Mouse (Mus musculus): ENCODE measurements around the gene Elmsan1. TPM values are rescaled to one million over a fixed set of nuclear protein-coding genes. Genes with fewer than 3 reads are reported as not detected.
A peak's percentile ranks its signal among the peaks of the same experiment; 100 is the strongest.

Elmsan1 gene
- polyA plus RNA-seq, 1 experiment from 2014 or later: 7.8 TPM

GRCm38 (mm10) chr12:84226117-84226840 is 7.6 kb upstream of the Elmsan1 start:
- ATAC-seq (ENCODE audit: low FRiP score): no peak
- no peaks in the 10 kb centered on the region; the same call in 1 of the 2 replicates for H3K27me3 ChIP-seq
- H3K4me1 ChIP-seq: peaks cover 8% of the 10 kb centered on the region
- no peaks in the 10 kb centered on the region for H3K36me3 ChIP-seq (replicated peaks)
- no peak overlapping the region for H3K9ac ChIP-seq
- 87% methylated on average over 9 of the region's 9 CpGs for WGBS
- H3K27ac ChIP-seq: no peak overlapping the region
- no peaks in the 10 kb centered on the region for H3K9me3 ChIP-seq
- no peak overlapping the region for H3K4me3 ChIP-seq (replicated peaks)
- H3K4me2 ChIP-seq: no peak overlapping the region

GRCm38 (mm10) chr12:84222405-84222961 is 3.8 kb upstream of the Elmsan1 start:
- Histone ChIP-seq H3K4me2 (peak overlapping the region; percentile 48), H3K9ac (peak overlapping the region; percentile 22; the same call in 1 of the 2 replicates), H3K4me3 (replicated peaks) (peak overlapping the region; percentile 30), H3K27ac (peak overlapping the region; percentile 51; the same call in 1 of the 2 replicates), H3K9me3 (no peaks in the 10 kb centered on the region), H3K27me3 (peaks cover 10% of the 10 kb centered on the region), H3K4me1 (peaks cover 42% of the 10 kb centered on the region), H3K36me3 (replicated peaks) (no peaks in the 10 kb centered on the region)
- under 1% methylated on average over 17 of the region's 17 CpGs for WGBS
- no peak for ATAC-seq (ENCODE audit: low FRiP score)

DNA sequence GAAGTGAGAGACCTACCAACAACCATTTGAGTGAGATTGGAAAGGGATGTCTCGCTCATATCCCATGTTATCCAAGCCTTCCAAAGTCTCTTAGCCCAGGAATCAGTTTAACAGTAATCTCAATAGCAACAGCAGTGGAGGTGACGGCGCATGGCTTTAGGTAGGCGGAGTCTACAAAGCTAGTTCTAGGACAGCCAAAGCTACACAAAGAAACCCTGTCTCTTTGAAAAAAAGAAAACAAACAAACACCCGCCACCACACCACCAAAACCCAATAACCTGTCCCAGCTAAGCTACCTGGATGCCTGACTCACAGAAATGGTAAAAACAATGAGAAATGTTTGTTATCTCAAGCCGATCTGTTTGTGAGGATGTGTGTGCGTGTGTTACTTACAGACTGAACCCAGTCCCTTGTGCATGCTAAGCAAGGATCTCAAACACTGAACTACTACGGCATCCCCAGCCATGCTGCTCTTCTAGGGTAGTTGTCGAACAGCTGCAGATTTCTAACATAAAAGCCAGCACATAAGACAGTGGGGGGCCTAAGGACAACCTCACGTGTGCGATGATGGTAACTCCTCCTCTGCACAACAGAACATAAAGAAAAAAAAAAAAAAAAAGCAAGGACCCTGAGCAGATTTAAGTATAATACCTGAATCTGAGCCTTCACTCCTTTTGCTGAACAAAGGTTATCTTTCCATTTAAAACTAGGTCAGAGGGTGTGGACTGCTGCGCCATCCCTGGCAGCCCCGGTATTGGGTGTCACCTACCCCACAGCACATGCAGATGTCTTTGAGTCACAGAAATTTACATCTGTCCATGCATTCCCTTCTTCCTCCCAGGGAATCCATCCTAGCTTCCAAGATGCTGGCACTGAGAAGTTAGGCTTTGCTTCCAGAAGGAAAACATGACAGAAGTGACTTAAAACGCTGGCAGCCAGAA is 2.5 kb upstream of the Elmsan1 start:
- Histone ChIP-seq H3K4me2 (peak overlapping the region; percentile 24; the same call in 1 of the 2 replicates), H3K36me3 (replicated peaks) (no peaks in the 10 kb centered on the region), H3K9ac (no peak overlapping the region), H3K4me1 (peaks cover 54% of the 10 kb centered on the region), H3K9me3 (no peaks in the 10 kb centered on the region), H3K27ac (peak overlapping the region; percentile 27; the same call in 1 of the 2 replicates), H3K4me3 (replicated peaks) (no peak overlapping the region), H3K27me3 (peaks cover 17% of the 10 kb centered on the region)
- WGBS: 77% methylated on average over 14 of the region's 14 CpGs
- ATAC-seq (ENCODE audit: low FRiP score): no peak

DNA sequence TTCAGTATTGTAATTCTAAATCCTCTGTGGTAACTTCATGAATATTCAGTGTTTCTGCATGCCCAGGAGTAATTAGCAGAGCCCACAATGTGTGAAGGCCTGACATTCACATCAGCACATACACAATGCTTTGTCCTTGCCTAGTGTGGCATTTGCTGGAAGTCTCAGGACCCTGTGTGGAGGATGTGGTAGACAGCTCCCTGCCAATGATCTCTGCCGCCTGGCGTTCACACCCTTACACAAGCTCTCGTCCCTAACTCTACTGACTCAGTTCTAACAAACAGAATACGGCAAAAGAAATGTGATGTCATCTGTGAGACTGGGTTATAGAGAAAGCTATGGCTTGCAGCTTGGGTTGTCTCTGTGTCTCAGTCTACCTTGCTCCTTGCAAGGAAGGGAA is 1.8 kb upstream of the Elmsan1 start:
- Histone ChIP-seq H3K4me2 (peak overlapping the region; percentile 24; the same call in 1 of the 2 replicates), H3K36me3 (replicated peaks) (no peaks in the 10 kb centered on the region), H3K9ac (no peak overlapping the region), H3K27ac (0 out of 2 replicates have a peak overlapping the region, but pooled peaks have one; percentile 27), H3K4me1 (peaks cover 61% of the 10 kb centered on the region), H3K9me3 (no peaks in the 10 kb centered on the region), H3K27me3 (peaks cover 21% of the 10 kb centered on the region), H3K4me3 (replicated peaks) (no peak overlapping the region)
- WGBS: 32% methylated on average over 4 of the region's 4 CpGs
- peak; percentile 55; the same call in 1 of the 2 replicates for ATAC-seq (ENCODE audit: low FRiP score)

DNA sequence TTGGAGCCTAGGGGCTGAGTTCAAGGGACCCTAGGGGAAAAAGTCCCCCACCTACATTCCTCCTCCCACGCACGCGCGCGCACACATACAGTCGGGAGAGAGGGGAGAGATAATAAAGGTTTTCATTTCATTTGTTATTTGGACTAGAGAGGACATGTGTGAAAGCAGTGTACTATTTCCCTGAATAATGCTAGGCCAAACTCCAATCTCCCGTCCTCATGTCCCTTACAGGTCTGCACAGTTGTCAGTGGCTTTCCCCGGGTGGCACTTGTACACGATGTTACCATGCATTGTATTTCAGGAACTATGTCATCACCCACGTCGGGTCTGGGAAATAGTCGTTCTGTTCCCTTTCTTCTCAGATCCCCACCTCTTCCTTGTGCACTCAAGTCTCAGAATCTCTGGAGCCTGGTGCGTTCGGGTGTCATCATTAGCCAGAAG is 460 bp upstream of the Elmsan1 start:
- peak overlapping the region; percentile 75 for H3K4me3 ChIP-seq (replicated peaks)
- ATAC-seq (ENCODE audit: low FRiP score): 0 out of 2 replicates have a peak, but pooled peaks have one; percentile 12
- no peaks in the 10 kb centered on the region for H3K36me3 ChIP-seq (replicated peaks)
- H3K27ac ChIP-seq: peak overlapping the region; percentile 70
- 4% methylated on average over 14 of the region's 14 CpGs for WGBS
- H3K4me1 ChIP-seq: peaks cover 73% of the 10 kb centered on the region
- H3K9ac ChIP-seq: peak overlapping the region; percentile 83
- peaks cover 21% of the 10 kb centered on the region for H3K27me3 ChIP-seq
- no peaks in the 10 kb centered on the region for H3K9me3 ChIP-seq
- peak overlapping the region; percentile 96 for H3K4me2 ChIP-seq

DNA sequence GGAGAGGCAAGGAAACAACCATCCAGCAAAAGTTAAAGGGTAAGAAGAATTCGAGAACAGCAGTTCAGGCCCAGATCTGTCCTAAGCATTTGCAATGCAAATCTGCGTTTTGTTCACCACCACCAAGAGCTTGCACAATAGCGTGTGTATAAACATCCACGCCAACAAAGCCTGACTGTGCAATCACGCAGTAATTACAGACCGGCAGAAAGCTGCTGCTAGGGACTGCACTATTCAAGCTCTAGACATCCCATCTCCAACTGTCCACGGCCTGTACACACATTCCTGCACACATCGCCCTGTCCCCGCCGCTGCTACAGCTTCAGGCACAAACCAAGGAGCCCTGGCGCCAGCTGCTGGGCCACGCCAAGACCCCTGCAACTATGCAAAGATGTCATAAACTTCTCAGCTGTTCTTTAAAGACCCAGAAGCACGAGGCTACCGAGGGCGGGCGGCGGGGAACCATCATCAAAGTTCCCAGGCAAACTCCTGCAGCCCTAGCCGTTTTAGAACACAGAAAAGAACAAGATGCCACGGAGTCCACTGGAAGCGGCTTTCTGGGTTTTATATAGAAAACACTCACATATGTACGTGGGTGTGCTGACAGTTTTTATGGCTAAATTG is 1.1 kb downstream of the Elmsan1 start:
- H3K4me3 ChIP-seq (replicated peaks): peak overlapping the region; percentile 75
- peak overlapping the region; percentile 96 for H3K4me2 ChIP-seq
- peaks cover 21% of the 10 kb centered on the region for H3K27me3 ChIP-seq
- peak; percentile 59 for ATAC-seq (ENCODE audit: low FRiP score)
- WGBS: 2% methylated on average over 21 of the region's 21 CpGs
- no peaks in the 10 kb centered on the region for H3K9me3 ChIP-seq
- peak overlapping the region; percentile 83 for H3K9ac ChIP-seq
- no peaks in the 10 kb centered on the region for H3K36me3 ChIP-seq (replicated peaks)
- peak overlapping the region; percentile 70 for H3K27ac ChIP-seq
- H3K4me1 ChIP-seq: peaks cover 74% of the 10 kb centered on the region

GRCm38 (mm10) chr12:84217111-84217507 is 1.6 kb downstream of the Elmsan1 start:
- WGBS: 24% methylated on average over 4 of the region's 4 CpGs
- no peak overlapping the region for H3K9ac ChIP-seq
- no peaks in the 10 kb centered on the region for H3K9me3 ChIP-seq
- peak overlapping the region; percentile 96 for H3K4me2 ChIP-seq
- no peaks in the 10 kb centered on the region for H3K36me3 ChIP-seq (replicated peaks)
- H3K27me3 ChIP-seq: peaks cover 21% of the 10 kb centered on the region
- ATAC-seq (ENCODE audit: low FRiP score): no peak
- H3K27ac ChIP-seq: peak overlapping the region; percentile 70; the same call in 1 of the 2 replicates
- H3K4me3 ChIP-seq (replicated peaks): peak overlapping the region; percentile 75; the same call in 1 of the 2 replicates
- H3K4me1 ChIP-seq: peaks cover 73% of the 10 kb centered on the region

GRCm38 (mm10) chr12:84215758-84216440 is 2.8 kb downstream of the Elmsan1 start:
- 84% methylated on average over 11 of the region's 11 CpGs for WGBS
- Histone ChIP-seq H3K4me1 (peaks cover 78% of the 10 kb centered on the region), H3K27ac (no peak overlapping the region), H3K9me3 (no peaks in the 10 kb centered on the region), H3K4me2 (no peak overlapping the region), H3K27me3 (peaks cover 21% of the 10 kb centered on the region), H3K9ac (no peak overlapping the region), H3K36me3 (replicated peaks) (no peaks in the 10 kb centered on the region), H3K4me3 (replicated peaks) (no peak overlapping the region)
- ATAC-seq (ENCODE audit: low FRiP score): no peak

- Histone ChIP-seq H3K27ac (no peak overlapping the region), H3K36me3 (replicated peaks) (no peaks in the 10 kb centered on the region), H3K27me3 (peaks cover 13% of the 10 kb centered on the region), H3K4me2 (no peak overlapping the region), H3K9me3 (no peaks in the 10 kb centered on the region), H3K9ac (no peak overlapping the region), H3K4me3 (replicated peaks) (no peak overlapping the region), H3K4me1 (peaks cover 70% of the 10 kb centered on the region)
- no peak for ATAC-seq (ENCODE audit: low FRiP score)
- 43% methylated on average over 14 of the region's 14 CpGs for WGBS
Measured at GRCm38 (mm10) chr12:84214495-84215175, 4.0 kb downstream of the Elmsan1 start.

DNA sequence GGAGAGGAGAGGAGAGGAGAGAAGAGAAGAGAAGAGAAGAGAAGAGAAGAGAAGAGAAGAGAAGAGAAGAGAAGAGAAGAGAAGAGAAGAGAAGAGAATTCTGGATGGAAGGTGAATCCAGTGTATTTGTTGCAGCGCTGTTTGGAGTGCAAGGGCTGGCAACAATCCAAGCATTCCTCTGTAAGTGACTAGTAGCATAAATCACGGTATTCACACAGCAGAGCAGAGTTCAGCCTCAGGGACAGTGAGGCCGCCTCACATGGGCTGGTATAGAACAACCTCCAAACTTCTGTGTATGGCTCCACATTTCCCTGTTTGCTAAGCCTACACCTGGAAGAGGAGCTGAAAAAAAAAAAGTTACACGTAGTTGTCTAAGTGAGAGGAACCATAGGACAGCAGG is 6.4 kb downstream of the Elmsan1 start:
- no peak for ATAC-seq (ENCODE audit: low FRiP score)

More for the DNA sequence above, 6.4 kb downstream of the Elmsan1 start:
- Histone ChIP-seq H3K9me3 (no peaks in the 10 kb centered on the region), H3K27ac (no peak overlapping the region), H3K4me3 (replicated peaks) (no peak overlapping the region), H3K36me3 (replicated peaks) (no peaks in the 10 kb centered on the region), H3K27me3 (peaks cover 11% of the 10 kb centered on the region; the same call in 1 of the 2 replicates), H3K4me2 (no peak overlapping the region), H3K4me1 (peaks cover 50% of the 10 kb centered on the region), H3K9ac (no peak overlapping the region)
- WGBS: 56% methylated on average over 4 of the region's 4 CpGs
